Comparison of ENCODE assay signal across 7 mouse cellular contexts in the genomic region with DNA sequence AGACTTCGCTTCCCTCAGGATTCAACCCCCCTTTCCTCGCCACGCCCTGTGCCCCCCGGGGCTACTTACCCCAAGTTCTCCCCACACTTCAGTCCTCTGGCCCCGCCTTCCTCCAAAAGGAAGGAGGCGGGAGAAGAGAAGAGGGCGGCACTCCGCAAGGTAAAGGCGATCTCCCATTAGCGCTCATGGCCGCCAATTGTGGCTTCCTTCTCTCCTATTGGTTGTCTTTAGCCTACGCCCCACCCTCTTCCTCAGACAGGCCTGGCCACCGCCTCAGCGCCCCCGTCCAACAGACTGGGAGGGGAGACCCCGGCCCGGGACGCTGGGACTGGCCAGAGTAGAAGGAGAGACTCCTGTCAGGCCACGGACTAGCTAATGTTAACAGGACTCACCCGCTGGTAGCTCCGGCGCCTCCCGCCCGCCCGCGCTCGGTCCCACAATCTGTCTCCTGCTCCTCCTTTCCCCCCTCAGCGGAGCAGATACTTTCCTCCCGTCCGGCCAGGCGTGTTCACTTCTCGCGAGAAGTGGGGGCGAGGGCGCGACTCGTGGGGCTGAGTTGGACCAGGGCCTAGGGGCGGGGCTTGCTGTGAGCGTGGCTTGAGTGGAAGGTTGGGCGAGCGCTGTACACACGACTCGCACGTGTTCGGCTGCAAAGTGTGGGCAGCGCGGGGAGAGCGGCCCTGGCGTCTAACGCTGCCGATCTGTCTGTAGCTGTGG. TPM values are rescaled to one million over a fixed set of nuclear protein-coding genes. Genes with fewer than 3 reads are reported as not detected.
A peak's percentile ranks its signal among the peaks of the same experiment; 100 is the strongest.
DNase-seq lines count a peak whose midpoint lies in the region; ATAC-seq lines count a peak whose summit lies in the region.

Gene Gm28047, minus strand, starts transcription at position 98 of the 717 bp plus-strand sequence.
Gene Atf7, minus strand, starts transcription at position 495 of the 717 bp plus-strand sequence.

- ATAC-seq in intestine, embryonic 15.5 days, result peak; percentile 99

- peak; percentile 100 for DNase-seq in adrenal gland, adult 2 months
- peak; percentile 99 for DNase-seq in embryo, embryonic 11.5 days (ENCODE audit: low read depth, low spot score)
- peak; percentile 100 for DNase-seq in gastrocnemius, postnatal 36 days
- peak; percentile 99 for DNase-seq in left cerebral cortex, postnatal 25 days (ENCODE audit: low spot score in 2 of 2)
- peak; percentile 99 for DNase-seq in midbrain, embryonic 10.5 days (ENCODE audit: low spot score)
- peak; percentile 100 for DNase-seq in right cerebral cortex, postnatal 4 days

- H3K9me3 ChIP-seq in intestine, embryonic 15.5 days, result no peaks in the 10 kb centered on the region
- no peaks in the 10 kb centered on the region for H3K9me3 ChIP-seq in midbrain, embryonic 10.5 days (replicated peaks)

- under 1% methylated on average over 51 of the region's 51 CpGs for WGBS in intestine, embryonic 15.5 days
- WGBS in midbrain, embryonic 10.5 days, result under 1% methylated on average over 51 of the region's 51 CpGs

- H3K27me3 ChIP-seq in intestine, embryonic 15.5 days (replicated peaks), result no peaks in the 10 kb centered on the region
- no peaks in the 10 kb centered on the region for H3K27me3 ChIP-seq in midbrain, embryonic 10.5 days (ENCODE audit: low read depth, poor library complexity, severe bottlenecking)

- peak within 1 kb of the TSS; percentile 88 for H3K4me2 ChIP-seq in intestine, embryonic 15.5 days (replicated peaks)

- H3K27ac ChIP-seq in intestine, embryonic 15.5 days, result peak within 1 kb of the TSS; percentile 100
- H3K27ac ChIP-seq in midbrain, embryonic 10.5 days (replicated peaks), result peak within 1 kb of the TSS; percentile 98

- H3K4me3 ChIP-seq in intestine, embryonic 15.5 days (replicated peaks), result peak within 1 kb of the TSS; percentile 66
- peak within 1 kb of the TSS; percentile 76 for H3K4me3 ChIP-seq in midbrain, embryonic 10.5 days

- H3K36me3 ChIP-seq in intestine, embryonic 15.5 days, result no peaks in the 10 kb centered on the region
- H3K36me3 ChIP-seq in midbrain, embryonic 10.5 days, result 0 out of 2 replicates have a peak, but pooled peaks cover 4% of the 10 kb centered on the region

- intact Hi-C loops in gastrocnemius, postnatal 36 days (cut with DNase I), result loop anchor here (5.0 kb wide), 1 partner anchor 42 kb away; no protein-coding TSS in a partner anchor
- intact Hi-C loops in left cerebral cortex, postnatal 25 days (cut with DNase I), result loop anchor here (1.0 to 2.0 kb wide), 2 partner anchors 46 to 78 kb away; no protein-coding TSS in a partner anchor

- peak within 1 kb of the TSS; percentile 88 for H3K9ac ChIP-seq in intestine, embryonic 15.5 days

- peaks cover 4% of the 10 kb centered on the region for H3K4me1 ChIP-seq in intestine, embryonic 15.5 days (replicated peaks)
- peaks cover 23% of the 10 kb centered on the region for H3K4me1 ChIP-seq in midbrain, embryonic 10.5 days

RNA-seq across cellular contexts. Expression of gene Gm28047, which starts in this region (rescaled TPM):
- total RNA-seq in adrenal gland, adult 2 months (2021), result 1 to 10 TPM; 1.5 to 3.4 TPM
- polyA plus RNA-seq in adrenal gland, adult 2 months (2012; rRNA removed), result 0.10 TPM in 1 of 2 replicates, not detected in the other
- 1 to 10 TPM in 1 of 2 experiments, not detected in 1; 1.6 TPM for total RNA-seq in gastrocnemius, postnatal 36 days (2021)
- polyA plus RNA-seq in intestine, embryonic 15.5 days (2015; fragmentation: Nextera tagmentation; extraction: Ambion mirVana), result 0.57 TPM in 1 of 2 replicates, not detected in the other
- 1 to 10 TPM in 1 of 2 experiments, under 1 TPM in 1; 0.57 to 1.8 TPM for total RNA-seq in left cerebral cortex, postnatal 25 days (2021)
- polyA plus RNA-seq in midbrain, embryonic 10.5 days (2016; fragmentation: Nextera tagmentation; extraction: Ambion mirVana), result not detected in 2 replicates

RNA-seq across cellular contexts. Expression of gene Atf7, which starts in this region (rescaled TPM):
- total RNA-seq in adrenal gland, adult 2 months (2021), result 10 to 100 TPM; 58.5 to 74.4 TPM
- 44.0 and 64.5 TPM in 2 replicates for polyA plus RNA-seq in adrenal gland, adult 2 months (2012; rRNA removed)
- total RNA-seq in gastrocnemius, postnatal 36 days (2021), result 10 to 100 TPM; 42.7 to 50.3 TPM
- polyA plus RNA-seq in intestine, embryonic 15.5 days (2015; fragmentation: Nextera tagmentation; extraction: Ambion mirVana), result 25.9 and 31.8 TPM in 2 replicates
- total RNA-seq in left cerebral cortex, postnatal 25 days (2021), result 10 to 100 TPM; 30.9 to 36.8 TPM
- polyA plus RNA-seq in midbrain, embryonic 10.5 days (2016; fragmentation: Nextera tagmentation; extraction: Ambion mirVana), result 14.9 and 21.8 TPM in 2 replicates

Comparison
In these comparisons a context has a peak if more than half of its experiments do, and no peak if none do; other contexts are left out.
1. Peak in every context shown above with its lines: DNase-seq, ATAC-seq, H3K4me3 ChIP-seq and H3K27ac ChIP-seq.